Mouse (Mus musculus) stomach, embryonic 16.5 days (tissue): Measurements from ENCODE around the gene Ptpn14. TPM values are rescaled to one million over a fixed set of nuclear protein-coding genes. Genes with fewer than 3 reads are reported as not detected.
A peak's percentile ranks its signal among the peaks of the same experiment; 100 is the strongest.

Source experiments
- ATAC-seq: fragments of 200-750 bp; cut with Nextera tagmentation; 2 replicates; pipeline ENCODE4 v1.8.0; 2017; ENCODE audit warnings: moderate number of reproducible peaks, moderate TSS enrichment; ENCODE audit not compliant: insufficient read depth, low FRiP score
- H3K27ac ChIP-seq: fragments of 300-500 bp; sonication (generic); 2 replicates; pipeline ENCODE4 v1.5.1; 2014; ENCODE audit warnings: low read length
- H3K27me3 ChIP-seq: fragments of 300-500 bp; sonication (generic); 2 replicates; pipeline ENCODE4 v1.6.1; 2014; ENCODE audit warnings: low read length, control low read depth, mixed read lengths; ENCODE audit not compliant: control insufficient read depth, insufficient read depth
- H3K36me3 ChIP-seq: fragments of 300-500 bp; sonication (generic); 2 replicates; pipeline ENCODE4 v1.6.1; 2014; ENCODE audit warnings: low read length; ENCODE audit not compliant: control insufficient read depth, insufficient read depth
- H3K4me1 ChIP-seq: fragments of 300-500 bp; sonication (generic); 2 replicates; pipeline ENCODE4 v1.6.1; 2014; ENCODE audit warnings: low read length, control low read depth, mixed read lengths; ENCODE audit not compliant: control insufficient read depth, insufficient read depth
- H3K4me2 ChIP-seq: fragments of 300-500 bp; sonication (generic); 2 replicates; pipeline ENCODE4 v1.6.1; 2014; ENCODE audit warnings: low read depth, low read length, mixed read lengths
- H3K4me3 ChIP-seq: fragments of 300-500 bp; sonication (generic); replicated peaks from 2 replicates; pipeline ENCODE4 v1.5.1; 2014; ENCODE audit warnings: mild to moderate bottlenecking, low read length
- H3K9ac ChIP-seq: fragments of 300-500 bp; sonication (generic); 2 replicates; pipeline ENCODE4 v1.6.1; 2014; ENCODE audit warnings: low read length
- H3K9me3 ChIP-seq: fragments of 300-500 bp; sonication (generic); replicated peaks from 2 replicates; pipeline ENCODE4 v1.6.1; 2016; ENCODE audit warnings: low read length, control low read depth; ENCODE audit not compliant: control insufficient read depth
- WGBS: fragments of 180-500 bp; shearing (Covaris S2); extraction: QIAGEN DNeasy Blood & Tissue Kit; methylation state at CpG from one replicate; pipeline ENCODE4 v1.1.7; 2014; 5-methylcytosine and 5-hydroxymethylcytosine counted together
- polyA plus RNA-seq: library from polyadenylated mRNA; unstranded; fragments of >200 nt; fragmentation: Nextera tagmentation; extraction: Ambion mirVana; gene quantifications from 2 replicates; pipeline ENCODE4 v1.2.1, GENCODE M21; 2015

Gene Ptpn14
- polyA plus RNA-seq, 1 experiment from 2014 or later = 8.7 TPM

DNA sequence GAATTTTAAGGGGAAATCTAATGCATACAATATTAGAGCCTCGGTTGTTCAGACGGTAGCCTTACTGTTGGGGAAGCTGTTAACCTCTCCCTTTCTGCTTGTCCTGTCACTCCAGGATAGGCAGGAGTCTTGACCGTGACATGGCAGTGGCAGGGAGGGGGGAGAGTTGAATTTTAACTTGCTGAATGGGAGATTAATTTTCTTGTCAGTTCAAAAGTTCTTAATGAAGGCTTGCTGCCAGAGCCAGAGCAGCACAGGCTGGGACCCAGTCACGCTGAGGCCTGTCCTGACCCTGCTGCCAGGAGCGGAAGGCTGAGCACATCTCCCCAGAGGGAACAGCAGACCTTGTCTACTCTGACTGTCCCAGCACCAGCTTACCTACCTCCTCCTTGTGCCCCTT lies 20.6 kb upstream of the Ptpn14 start:
- no peak overlapping the region for H3K4me3 ChIP-seq
- peak overlapping the region; percentile 76 for H3K27ac ChIP-seq
- no peaks in the 10 kb centered on the region for H3K9me3 ChIP-seq
- H3K36me3 ChIP-seq = no peaks in the 10 kb centered on the region
- H3K27me3 ChIP-seq = no peaks in the 10 kb centered on the region
- no peak overlapping the region for H3K4me2 ChIP-seq
- 37% methylated on average over 5 of the region's 5 CpGs for WGBS
- H3K9ac ChIP-seq = no peak overlapping the region
- H3K4me1 ChIP-seq = peaks cover 3% of the 10 kb centered on the region; the same call in 1 of the 2 replicates
- ATAC-seq = peak; percentile 51; the same call in 1 of the 2 replicates

DNA sequence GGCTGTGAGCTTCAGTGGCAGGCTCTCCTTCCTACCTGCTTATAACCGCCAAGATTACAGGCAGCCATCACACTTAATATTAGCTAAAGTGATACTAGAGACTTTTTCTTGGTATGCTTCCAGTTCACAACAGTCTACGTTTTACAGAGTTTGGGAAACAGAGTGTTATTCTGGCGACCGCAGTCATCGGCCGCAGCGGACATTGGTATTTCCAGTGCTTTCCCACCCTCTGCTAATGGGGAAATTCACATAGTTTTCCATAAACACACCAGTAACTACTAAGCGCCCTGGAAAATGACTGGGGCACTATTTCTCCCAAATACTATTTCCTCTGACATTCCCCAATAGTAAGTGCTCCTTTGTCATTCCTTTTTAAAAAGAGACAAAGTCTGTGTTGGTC lies 19.1 kb upstream of the Ptpn14 start:
- WGBS = 64% methylated on average over 8 of the region's 8 CpGs
- ATAC-seq = no peak
- no peak overlapping the region for H3K4me2 ChIP-seq
- no peaks in the 10 kb centered on the region for H3K36me3 ChIP-seq
- 0 out of 2 replicates have a peak overlapping the region, but pooled peaks have one; percentile 45 for H3K27ac ChIP-seq
- H3K27me3 ChIP-seq = no peaks in the 10 kb centered on the region
- no peak overlapping the region for H3K9ac ChIP-seq
- no peak overlapping the region for H3K4me3 ChIP-seq
- H3K4me1 ChIP-seq = peaks cover 3% of the 10 kb centered on the region; the same call in 1 of the 2 replicates
- no peaks in the 10 kb centered on the region for H3K9me3 ChIP-seq

GRCm38 (mm10) chr1:189715915-189716797 lies 11.9 kb upstream of the Ptpn14 start:
- Histone ChIP-seq H3K27me3 (no peaks in the 10 kb centered on the region), H3K4me2 (no peak overlapping the region), H3K36me3 (no peaks in the 10 kb centered on the region), H3K27ac (no peak overlapping the region), H3K4me1 (0 out of 2 replicates have a peak, but pooled peaks cover 3% of the 10 kb centered on the region), H3K9ac (no peak overlapping the region), H3K9me3 (peaks cover 4% of the 10 kb centered on the region; the same call in 1 of the 2 replicates), H3K4me3 (no peak overlapping the region)
- 58% methylated on average over 19 of the region's 19 CpGs for WGBS
- no peak for ATAC-seq

DNA sequence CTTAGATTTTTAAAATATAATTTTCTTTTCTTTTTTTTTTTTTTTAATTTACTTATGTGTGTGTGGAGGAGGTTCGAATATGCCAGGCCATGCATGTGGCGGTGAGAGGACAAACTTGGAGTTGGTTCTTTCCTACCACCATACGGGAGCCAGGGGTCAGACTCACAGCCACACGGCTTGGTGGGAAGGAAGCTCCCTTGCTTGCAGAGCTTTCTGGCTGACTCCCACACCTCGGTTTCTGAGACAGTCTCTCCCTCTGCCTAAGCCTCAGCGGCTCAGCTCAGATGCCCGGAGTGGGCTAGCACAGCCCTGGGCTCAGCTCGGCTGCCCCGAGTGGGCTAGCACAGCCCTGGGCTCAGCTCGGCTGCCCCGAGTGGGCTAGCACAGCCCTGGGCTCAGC lies 10.5 kb upstream of the Ptpn14 start:
- Histone ChIP-seq H3K36me3 (no peaks in the 10 kb centered on the region), H3K9ac (no peak overlapping the region), H3K9me3 (peaks cover 4% of the 10 kb centered on the region; the same call in 1 of the 2 replicates), H3K4me2 (no peak overlapping the region), H3K4me1 (0 out of 2 replicates have a peak, but pooled peaks cover 3% of the 10 kb centered on the region), H3K27me3 (no peaks in the 10 kb centered on the region), H3K27ac (no peak overlapping the region), H3K4me3 (no peak overlapping the region)
- WGBS = 86% methylated on average over 11 of the region's 11 CpGs
- no peak for ATAC-seq

DNA sequence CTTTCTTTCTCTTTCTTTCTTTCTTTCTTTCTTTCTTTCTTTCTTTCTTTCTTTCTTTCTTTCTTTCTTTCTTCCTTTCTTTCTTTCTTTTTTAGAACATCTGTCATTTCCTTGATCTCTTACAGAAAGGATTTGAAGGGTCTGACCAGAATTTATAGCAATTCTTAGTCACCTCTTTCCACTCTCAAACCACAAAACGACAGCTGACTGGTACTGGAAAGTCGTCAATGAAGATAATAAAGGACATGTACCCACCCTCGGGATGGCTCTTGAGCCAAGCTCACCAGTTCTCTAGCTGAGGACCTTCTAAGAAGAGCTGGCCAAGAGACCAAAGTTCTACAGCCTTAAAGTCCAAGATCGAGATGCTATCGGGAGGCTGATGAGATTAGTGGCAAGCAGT lies 9.5 kb upstream of the Ptpn14 start:
- Histone ChIP-seq H3K36me3 (no peaks in the 10 kb centered on the region), H3K27me3 (no peaks in the 10 kb centered on the region), H3K4me1 (0 out of 2 replicates have a peak, but pooled peaks cover 3% of the 10 kb centered on the region), H3K27ac (no peak overlapping the region), H3K4me3 (no peak overlapping the region), H3K4me2 (no peak overlapping the region), H3K9me3 (peaks cover 4% of the 10 kb centered on the region; the same call in 1 of the 2 replicates), H3K9ac (no peak overlapping the region)
- 77% methylated on average over 5 of the region's 5 CpGs for WGBS
- ATAC-seq = no peak

- Histone ChIP-seq H3K36me3 (no peaks in the 10 kb centered on the region), H3K9ac (no peak overlapping the region), H3K4me3 (no peak overlapping the region), H3K4me1 (peaks cover 19% of the 10 kb centered on the region), H3K9me3 (no peaks in the 10 kb centered on the region), H3K27ac (peak overlapping the region; percentile 99; the same call in 1 of the 2 replicates), H3K27me3 (no peaks in the 10 kb centered on the region), H3K4me2 (no peak overlapping the region)
- WGBS = 71% methylated on average over 4 of the region's 4 CpGs
- no peak for ATAC-seq
Measured at GRCm38 (mm10) chr1:189726121-189726520, 1.9 kb upstream of the Ptpn14 start.

GRCm38 (mm10) chr1:189727346-189727883 lies 653 bp upstream of the Ptpn14 start:
- peak overlapping the region; percentile 98 for H3K4me3 ChIP-seq
- peak overlapping the region; percentile 96 for H3K9ac ChIP-seq
- H3K36me3 ChIP-seq = no peaks in the 10 kb centered on the region
- 3% methylated on average over 22 of the region's 22 CpGs for WGBS
- no peaks in the 10 kb centered on the region for H3K9me3 ChIP-seq
- H3K4me2 ChIP-seq = peak overlapping the region; percentile 85
- H3K4me1 ChIP-seq = peaks cover 32% of the 10 kb centered on the region
- peak overlapping the region; percentile 99 for H3K27ac ChIP-seq
- ATAC-seq = peak; percentile 77
- H3K27me3 ChIP-seq = no peaks in the 10 kb centered on the region

DNA sequence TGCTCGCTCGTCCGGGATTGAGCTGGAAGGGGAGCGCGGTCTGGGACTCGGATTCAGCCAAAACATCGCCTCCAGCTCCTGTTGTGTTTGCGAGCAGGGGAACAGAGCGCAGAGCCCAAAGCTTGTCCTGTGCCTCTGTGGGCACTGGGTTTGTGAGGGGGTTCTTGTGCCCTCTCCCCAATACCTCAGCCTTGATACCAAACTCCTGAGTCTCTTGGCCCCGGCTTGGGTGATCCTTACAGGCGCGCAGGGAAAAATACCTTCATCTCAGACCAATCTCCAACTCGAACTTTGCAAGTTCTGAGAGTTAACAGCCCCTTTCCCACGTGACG lies 682 bp downstream of the Ptpn14 start:
- Histone ChIP-seq H3K4me3 (peak overlapping the region; percentile 98), H3K4me1 (peaks cover 35% of the 10 kb centered on the region), H3K27ac (peak overlapping the region; percentile 99), H3K9ac (peak overlapping the region; percentile 96), H3K4me2 (peak overlapping the region; percentile 85), H3K27me3 (no peaks in the 10 kb centered on the region), H3K9me3 (no peaks in the 10 kb centered on the region), H3K36me3 (no peaks in the 10 kb centered on the region)
- 1% methylated on average over 15 of the region's 15 CpGs for WGBS
- ATAC-seq = no peak

DNA sequence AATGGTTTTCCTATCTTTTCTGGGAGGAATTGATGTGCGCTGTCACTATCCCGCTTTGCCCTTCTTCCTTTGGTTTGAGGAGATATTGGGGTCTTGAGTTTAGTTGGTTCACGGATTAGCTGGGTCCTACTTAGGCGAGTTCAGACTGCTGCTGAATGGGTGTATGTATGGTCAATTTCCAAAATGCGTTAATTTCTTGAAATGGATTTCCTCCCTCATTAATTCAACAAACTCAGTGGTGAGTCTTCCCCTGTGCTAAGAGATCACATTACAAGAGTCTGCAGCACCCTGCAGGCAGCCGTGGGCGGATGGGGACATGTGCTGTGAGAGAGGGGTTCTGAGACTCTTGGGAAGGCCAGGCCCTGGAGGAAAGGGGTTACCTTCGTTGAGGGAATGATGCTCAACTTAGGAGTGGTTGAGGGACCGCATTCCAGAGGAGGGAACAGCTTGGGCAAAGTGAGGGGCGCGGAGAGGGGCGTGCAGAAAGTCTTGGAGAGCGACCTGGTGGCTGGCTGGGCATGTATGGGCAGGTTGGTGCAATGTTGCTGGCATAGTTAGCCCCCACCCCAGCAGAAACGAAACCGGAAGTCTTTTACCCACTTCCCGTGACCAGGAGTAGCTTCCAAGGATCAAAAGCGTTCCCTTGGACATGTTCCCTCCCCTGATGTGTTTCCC lies 1.2 kb downstream of the Ptpn14 start:
- H3K4me2 ChIP-seq = peak overlapping the region; percentile 85
- peak overlapping the region; percentile 98 for H3K4me3 ChIP-seq
- peak overlapping the region; percentile 96 for H3K9ac ChIP-seq
- H3K4me1 ChIP-seq = peaks cover 35% of the 10 kb centered on the region
- WGBS = 8% methylated on average over 17 of the region's 17 CpGs
- H3K9me3 ChIP-seq = no peaks in the 10 kb centered on the region
- peak overlapping the region; percentile 99 for H3K27ac ChIP-seq
- H3K36me3 ChIP-seq = no peaks in the 10 kb centered on the region
- ATAC-seq = no peak
- no peaks in the 10 kb centered on the region for H3K27me3 ChIP-seq
